Mouse (Mus musculus) limb, embryonic 10.5 days (tissue): ENCODE measurements around the gene Borcs5. TPM values are rescaled to one million over a fixed set of nuclear protein-coding genes. Genes with fewer than 3 reads are reported as not detected.

ENCODE experiments used
- DNase-seq: peaks from one replicate; pipeline ENCODE4 v3.0.0-alpha.2; 2017; ENCODE audit warnings: low spot score
- H3K27ac ChIP-seq: fragments of 300-500 bp; sonication (generic); 2 replicates; pipeline ENCODE4 v1.5.1; 2016; ENCODE audit warnings: mild to moderate bottlenecking
- H3K27me3 ChIP-seq: fragments of 300-500 bp; sonication (generic); 2 replicates; pipeline ENCODE4 v1.6.1; 2016; ENCODE audit warnings: low read depth, mild to moderate bottlenecking; ENCODE audit not compliant: poor library complexity, severe bottlenecking
- H3K36me3 ChIP-seq: fragments of 300-500 bp; sonication (generic); 2 replicates; pipeline ENCODE4 v1.6.1; 2016; ENCODE audit warnings: mild to moderate bottlenecking, moderate library complexity
- H3K4me1 ChIP-seq: fragments of 300-500 bp; sonication (generic); 2 replicates; pipeline ENCODE4 v1.6.1; 2016
- H3K4me3 ChIP-seq: fragments of 300-500 bp; sonication (generic); 2 replicates; pipeline ENCODE4 v1.5.1; 2016; ENCODE audit warnings: mild to moderate bottlenecking, moderate library complexity
- H3K9me3 ChIP-seq: fragments of 300-500 bp; sonication (generic); replicated peaks from 2 replicates; pipeline ENCODE4 v1.6.1; 2016; ENCODE audit warnings: mild to moderate bottlenecking
- WGBS: fragments of 180-500 bp; shearing (Covaris S2); methylation state at CpG from one replicate; pipeline ENCODE4 v1.1.7; 2016; 5-methylcytosine and 5-hydroxymethylcytosine counted together
- polyA plus RNA-seq: library from polyadenylated mRNA; unstranded; fragments of >200 nt; fragmentation: Nextera tagmentation; extraction: Ambion mirVana; gene quantifications from 2 replicates; pipeline ENCODE4 v1.2.1, GENCODE M21; 2016

Gene Borcs5
- polyA plus RNA-seq, 1 experiment from 2014 or later = 18.0 TPM

DNA sequence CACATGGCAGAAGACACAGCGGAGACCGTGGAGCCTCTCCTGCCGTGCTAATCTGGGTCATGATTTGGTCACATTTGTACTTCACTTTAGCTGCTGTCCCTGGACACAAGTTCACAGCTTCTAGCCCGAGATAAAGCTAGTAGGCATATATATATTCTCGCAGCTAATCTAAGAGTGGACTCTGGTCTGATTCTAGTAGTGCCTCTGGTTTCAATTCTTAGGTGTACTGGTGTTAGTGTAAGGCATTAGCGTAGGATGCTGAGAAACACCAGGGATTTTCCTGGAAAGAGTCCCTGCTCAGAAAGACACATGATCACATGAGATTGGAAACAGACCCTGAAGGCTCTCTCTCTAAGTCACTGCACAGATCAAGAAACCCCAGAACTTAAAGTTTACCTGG is 55.2 kb downstream of the Borcs5 start:
- Histone ChIP-seq H3K27ac (no peak overlapping the region), H3K36me3 (no peaks in the 10 kb centered on the region), H3K4me3 (no peak overlapping the region), H3K4me1 (no peaks in the 10 kb centered on the region), H3K9me3 (no peaks in the 10 kb centered on the region), H3K27me3 (no peaks in the 10 kb centered on the region)
- 92% methylated on average over 6 of the region's 6 CpGs for WGBS
- no peak for DNase-seq

DNA sequence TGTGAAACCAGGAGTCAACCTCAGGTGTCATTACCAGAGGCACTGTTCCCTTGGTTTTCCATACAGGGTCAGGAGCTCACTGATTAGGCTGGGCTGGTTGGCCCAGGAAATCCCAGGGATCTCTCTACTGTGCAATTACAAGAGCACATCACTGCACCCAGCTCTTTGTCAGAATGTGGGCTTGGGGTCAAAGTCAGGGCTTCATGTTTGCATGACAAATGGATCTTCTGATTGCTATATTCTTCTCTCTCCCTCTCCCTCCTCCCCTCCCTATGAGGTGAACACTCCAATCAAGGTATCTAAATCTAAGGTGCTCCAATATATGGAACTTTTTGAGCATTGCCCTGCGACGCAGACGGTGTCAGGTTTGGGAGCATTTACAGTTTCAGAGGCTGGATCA is 55.7 kb downstream of the Borcs5 start:
- Histone ChIP-seq H3K36me3 (no peaks in the 10 kb centered on the region), H3K27me3 (no peaks in the 10 kb centered on the region), H3K4me3 (no peak overlapping the region), H3K4me1 (no peaks in the 10 kb centered on the region), H3K27ac (no peak overlapping the region), H3K9me3 (no peaks in the 10 kb centered on the region)
- 99% methylated on average over 3 of the region's 3 CpGs for WGBS
- DNase-seq = no peak

DNA sequence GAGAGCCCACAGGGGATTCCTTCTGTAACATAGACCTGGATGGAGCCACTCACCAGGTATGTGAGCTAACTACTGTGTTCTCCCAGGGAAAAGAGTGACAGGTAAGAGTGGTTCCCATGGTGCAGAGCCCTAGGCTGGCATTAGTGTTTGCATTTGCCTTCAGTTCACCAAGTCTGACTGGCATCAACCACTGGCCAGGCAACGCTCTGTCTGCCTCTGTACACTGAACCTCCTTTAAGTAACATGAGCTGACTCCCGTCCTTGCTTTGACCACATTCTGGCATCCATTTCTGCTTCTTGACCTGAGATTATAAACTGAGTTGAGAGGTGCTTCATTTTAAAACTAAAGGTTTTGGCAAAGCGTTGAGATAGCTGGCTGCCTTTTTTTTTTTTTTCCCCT is 56.3 kb downstream of the Borcs5 start:
- no peak overlapping the region for H3K27ac ChIP-seq
- DNase-seq = no peak

DNA sequence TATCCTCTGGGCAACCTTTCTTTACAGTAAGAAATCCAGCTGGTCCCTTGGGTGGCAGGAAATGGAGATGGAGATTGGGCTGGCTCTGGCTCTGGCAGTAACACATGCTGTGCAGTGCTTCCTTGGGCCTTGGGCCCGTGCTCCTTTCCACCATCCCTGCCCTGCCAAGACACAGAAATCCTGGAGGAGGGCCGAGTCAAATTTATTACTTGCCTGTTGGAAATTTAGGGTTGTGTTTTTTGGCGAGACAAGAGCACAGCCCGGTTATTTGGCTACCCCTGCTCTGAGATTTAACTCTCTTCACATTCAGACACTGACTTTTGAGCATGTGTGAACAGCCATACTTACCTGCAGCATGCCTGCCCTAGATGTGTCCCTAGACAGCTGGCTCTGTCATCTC is 56.8 kb downstream of the Borcs5 start:
- WGBS = 79% methylated on average over 4 of the region's 4 CpGs
- H3K4me3 ChIP-seq = no peak overlapping the region
- no peaks in the 10 kb centered on the region; the same call in 1 of the 2 replicates for H3K4me1 ChIP-seq
- no peaks in the 10 kb centered on the region for H3K36me3 ChIP-seq
- H3K9me3 ChIP-seq = no peaks in the 10 kb centered on the region
- H3K27ac ChIP-seq = no peak overlapping the region
- no peak for DNase-seq
- no peaks in the 10 kb centered on the region for H3K27me3 ChIP-seq

More for the DNA sequence above, 56.3 kb downstream of the Borcs5 start:
- WGBS = 88% methylated on average over 3 of the region's 3 CpGs
- Histone ChIP-seq H3K36me3 (no peaks in the 10 kb centered on the region), H3K9me3 (no peaks in the 10 kb centered on the region), H3K4me3 (no peak overlapping the region), H3K27me3 (no peaks in the 10 kb centered on the region), H3K4me1 (no peaks in the 10 kb centered on the region; the same call in 1 of the 2 replicates)

DNA sequence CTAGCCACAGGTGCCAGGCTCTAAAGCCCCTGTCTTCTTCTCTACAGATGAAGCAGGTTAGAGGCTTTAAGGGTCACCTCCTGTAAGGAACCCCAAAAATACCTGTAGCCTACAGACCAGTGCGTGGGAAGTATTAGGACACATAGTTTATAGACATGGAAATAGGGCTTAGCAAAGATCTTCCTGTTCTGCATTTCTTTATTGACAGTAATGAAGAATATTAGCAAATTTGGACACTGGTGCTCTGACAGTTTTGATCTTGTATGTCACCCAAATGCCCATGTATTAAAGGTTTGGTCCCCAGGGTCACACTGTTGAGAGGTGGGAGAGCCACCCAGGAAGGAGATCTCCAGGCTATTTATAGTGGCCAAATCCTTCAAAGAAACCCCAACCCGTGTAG is 57.2 kb downstream of the Borcs5 start:
- Histone ChIP-seq H3K36me3 (no peaks in the 10 kb centered on the region), H3K4me1 (no peaks in the 10 kb centered on the region; the same call in 1 of the 2 replicates), H3K4me3 (no peak overlapping the region), H3K27me3 (no peaks in the 10 kb centered on the region), H3K9me3 (no peaks in the 10 kb centered on the region), H3K27ac (no peak overlapping the region)
- WGBS = 88% methylated on average over 2 of the region's 2 CpGs
- no peak for DNase-seq

DNA sequence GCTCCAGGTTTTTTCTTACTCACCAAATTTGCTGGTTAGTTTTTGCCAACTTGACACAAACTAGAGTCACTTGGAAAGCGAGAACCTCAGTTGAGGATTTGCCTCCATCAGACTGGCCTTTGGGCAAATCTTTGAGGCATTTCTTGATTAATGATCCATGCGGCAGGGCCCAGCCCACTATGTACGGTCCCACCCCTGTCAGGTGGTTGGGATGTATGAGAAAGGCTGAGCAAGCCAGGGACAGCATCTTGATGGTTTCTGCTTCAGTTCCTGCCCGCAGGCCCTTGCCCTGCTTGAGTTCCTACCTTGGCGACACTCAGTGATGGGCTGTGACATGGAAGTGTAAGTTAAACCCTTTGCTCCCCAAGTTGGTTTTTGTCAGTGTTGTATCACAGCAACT is 58.9 kb downstream of the Borcs5 start:
- H3K27ac ChIP-seq = no peak overlapping the region
- H3K27me3 ChIP-seq = no peaks in the 10 kb centered on the region
- WGBS = 90% methylated on average over 5 of the region's 5 CpGs
- H3K4me1 ChIP-seq = no peaks in the 10 kb centered on the region; the same call in 1 of the 2 replicates
- DNase-seq = no peak
- no peak overlapping the region for H3K4me3 ChIP-seq
- H3K9me3 ChIP-seq = no peaks in the 10 kb centered on the region
- H3K36me3 ChIP-seq = no peaks in the 10 kb centered on the region

DNA sequence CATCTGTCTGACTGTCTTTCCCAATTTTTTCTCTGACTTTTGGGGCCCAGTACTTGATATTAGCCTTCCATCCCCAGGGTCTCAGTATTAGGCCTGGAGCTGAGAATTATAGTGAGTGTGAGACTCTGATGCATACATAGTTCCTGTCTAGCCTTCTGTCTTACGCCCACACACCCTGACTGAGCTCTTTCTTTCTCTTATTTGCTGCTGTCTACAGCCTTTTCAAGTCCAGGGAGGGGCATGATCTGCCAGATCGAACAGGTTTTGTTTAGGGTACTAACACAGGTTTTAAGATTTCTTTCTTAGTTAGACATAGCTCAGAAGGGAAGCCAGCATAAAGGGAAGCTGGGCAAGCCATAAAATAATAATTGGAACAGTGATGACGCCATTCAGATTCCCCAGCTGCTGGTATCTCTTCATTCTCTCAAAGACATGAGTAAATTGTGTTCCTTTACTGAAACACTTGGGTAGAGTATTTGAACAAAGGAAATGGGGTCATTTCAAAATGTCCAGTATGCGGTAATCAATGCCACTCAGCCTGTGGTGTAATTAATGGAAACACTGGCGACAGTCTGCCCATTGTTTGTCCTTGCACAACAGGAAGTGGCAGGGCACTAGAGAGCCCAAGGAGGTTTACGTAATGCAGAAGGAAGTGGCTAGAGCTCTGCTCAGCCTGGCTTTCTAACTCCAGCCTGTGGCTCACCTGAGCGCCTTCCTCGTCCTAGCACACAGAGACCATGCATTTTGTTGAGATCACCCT is 61.3 kb downstream of the Borcs5 start:
- no peaks in the 10 kb centered on the region for H3K9me3 ChIP-seq
- no peaks in the 10 kb centered on the region; the same call in 1 of the 2 replicates for H3K4me1 ChIP-seq
- 80% methylated on average over 8 of the region's 8 CpGs for WGBS
- H3K27ac ChIP-seq = no peak overlapping the region
- no peak overlapping the region for H3K4me3 ChIP-seq
- no peaks in the 10 kb centered on the region for H3K36me3 ChIP-seq
- no peak for DNase-seq
- H3K27me3 ChIP-seq = no peaks in the 10 kb centered on the region

DNA sequence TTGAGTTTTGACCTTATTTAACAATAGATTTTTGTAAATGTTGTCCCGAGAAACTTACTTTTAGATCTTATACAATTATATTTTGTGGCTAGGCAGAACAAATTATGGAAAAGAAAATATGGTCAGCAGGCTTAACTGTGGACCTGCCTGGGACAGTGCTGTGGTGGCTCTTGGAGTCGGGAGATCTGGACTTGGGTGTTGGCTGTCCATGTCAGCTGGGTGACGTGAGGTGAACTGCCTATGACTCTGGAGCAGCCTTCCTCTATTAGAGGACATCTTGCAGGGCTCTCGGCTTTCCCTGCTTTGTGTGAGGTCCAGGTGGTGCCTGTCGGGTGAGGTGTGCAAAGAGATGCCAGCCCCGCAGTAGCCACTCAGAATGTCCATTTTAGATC is 61.9 kb downstream of the Borcs5 start:
- H3K27me3 ChIP-seq = no peaks in the 10 kb centered on the region
- no peak overlapping the region for H3K4me3 ChIP-seq
- no peaks in the 10 kb centered on the region; the same call in 1 of the 2 replicates for H3K4me1 ChIP-seq
- 88% methylated on average over 6 of the region's 6 CpGs for WGBS
- no peak overlapping the region for H3K27ac ChIP-seq
- H3K36me3 ChIP-seq = no peaks in the 10 kb centered on the region
- H3K9me3 ChIP-seq = no peaks in the 10 kb centered on the region
- no peak for DNase-seq

DNA sequence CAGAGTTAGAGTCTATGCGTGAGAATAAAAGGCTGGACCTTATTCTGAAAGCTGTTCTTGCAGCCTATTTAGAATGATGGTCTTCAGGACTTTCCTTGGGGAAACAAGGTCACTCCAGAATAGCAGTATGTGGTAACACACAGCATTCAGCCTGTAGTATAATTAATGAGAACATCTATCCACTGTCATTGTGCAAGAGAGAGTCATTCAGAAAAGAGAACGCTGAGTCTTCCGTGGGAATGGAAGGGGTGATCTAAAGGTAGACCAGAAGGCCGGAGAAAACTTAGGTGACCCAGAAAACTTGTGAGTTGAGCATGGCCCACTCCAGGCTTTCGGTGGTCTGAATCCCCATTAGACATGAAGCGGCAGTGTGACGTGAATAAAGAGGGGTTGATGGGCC is 62.9 kb downstream of the Borcs5 start:
- no peaks in the 10 kb centered on the region for H3K27me3 ChIP-seq
- H3K36me3 ChIP-seq = no peaks in the 10 kb centered on the region
- H3K9me3 ChIP-seq = no peaks in the 10 kb centered on the region
- H3K27ac ChIP-seq = no peak overlapping the region
- no peaks in the 10 kb centered on the region; the same call in 1 of the 2 replicates for H3K4me1 ChIP-seq
- WGBS = 97% methylated on average over 7 of the region's 7 CpGs
- no peak overlapping the region for H3K4me3 ChIP-seq
- no peak for DNase-seq

DNA sequence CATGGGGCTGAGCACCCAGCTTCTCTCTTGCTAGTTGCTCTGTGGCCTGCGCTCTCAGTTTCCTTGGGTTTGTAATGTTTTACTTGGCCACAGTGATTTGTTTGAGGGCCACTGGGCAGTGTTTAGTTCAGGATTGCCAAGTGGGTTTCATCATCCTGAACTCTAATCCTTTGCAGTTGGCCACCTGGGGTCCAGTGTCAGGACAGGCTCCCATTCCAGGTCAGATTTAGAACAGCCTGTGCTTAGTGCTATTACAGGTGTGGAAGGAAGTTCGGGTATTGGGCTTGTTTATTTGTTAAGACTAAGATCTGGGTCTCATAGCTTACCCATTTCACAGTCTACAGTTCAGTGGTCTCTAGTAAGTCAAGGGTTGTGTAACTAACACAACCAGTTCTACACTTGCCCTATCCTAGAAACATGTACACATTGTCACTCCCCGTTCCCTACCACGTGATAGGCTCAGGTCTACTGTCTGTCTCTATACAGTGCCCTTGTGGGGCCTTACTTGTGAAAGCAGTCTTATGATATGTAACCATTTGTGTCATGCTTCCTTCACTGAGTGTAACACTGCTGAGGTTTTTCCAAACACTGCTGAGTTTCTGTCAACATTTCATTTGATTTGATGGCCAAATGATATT is 63.9 kb downstream of the Borcs5 start:
- no peaks in the 10 kb centered on the region; the same call in 1 of the 2 replicates for H3K4me1 ChIP-seq
- H3K27ac ChIP-seq = no peak overlapping the region
- H3K27me3 ChIP-seq = no peaks in the 10 kb centered on the region
- DNase-seq = no peak
- H3K36me3 ChIP-seq = no peaks in the 10 kb centered on the region
- WGBS = 91% methylated on average over 4 of the region's 4 CpGs
- H3K9me3 ChIP-seq = no peaks in the 10 kb centered on the region
- H3K4me3 ChIP-seq = no peak overlapping the region

DNA sequence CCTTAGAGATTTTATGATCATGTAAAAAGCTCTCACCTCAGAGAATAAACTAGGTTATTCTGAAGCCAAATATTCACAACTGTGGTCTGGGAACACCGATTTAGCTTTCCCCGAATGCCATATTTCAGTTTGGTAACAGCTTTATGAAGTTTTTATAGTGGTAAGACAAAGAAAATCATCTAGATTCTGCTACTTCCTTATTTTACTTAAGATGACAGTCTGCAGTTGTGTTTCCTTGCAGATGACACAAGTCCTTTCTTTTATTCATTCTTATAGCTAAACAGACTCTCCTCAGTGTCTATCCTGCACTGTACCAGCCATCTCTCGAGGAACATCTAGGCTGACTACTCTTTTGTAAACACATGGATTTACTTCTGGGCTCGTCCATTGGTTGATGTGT is 67.2 kb downstream of the Borcs5 start:
- DNase-seq = no peak
- Histone ChIP-seq H3K36me3 (no peaks in the 10 kb centered on the region), H3K4me1 (no peaks in the 10 kb centered on the region), H3K9me3 (no peaks in the 10 kb centered on the region), H3K27me3 (no peaks in the 10 kb centered on the region), H3K27ac (no peak overlapping the region), H3K4me3 (no peak overlapping the region)
- 86% methylated on average over 4 of the region's 4 CpGs for WGBS

DNA sequence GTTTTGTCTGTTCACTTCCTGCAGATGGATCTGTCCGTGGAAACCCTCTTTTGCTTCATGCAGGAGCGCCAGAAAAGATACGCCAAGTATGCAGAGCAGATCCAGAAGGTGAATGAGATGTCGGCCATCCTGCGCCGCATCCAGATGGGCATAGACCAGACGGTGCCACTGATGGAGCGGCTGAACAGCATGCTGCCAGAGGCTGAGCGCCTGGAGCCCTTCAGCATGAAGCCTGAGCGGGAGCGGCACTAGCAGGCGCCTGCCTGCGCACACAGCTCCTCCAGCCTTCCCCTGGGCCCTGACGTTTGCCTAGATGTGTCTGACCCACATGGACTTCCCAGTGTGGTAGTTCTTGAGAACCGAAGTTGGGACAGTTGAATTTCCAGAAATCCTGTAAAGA is 70.7 kb downstream of the Borcs5 start:
- no peak overlapping the region for H3K27ac ChIP-seq
- H3K9me3 ChIP-seq = no peaks in the 10 kb centered on the region
- no peak overlapping the region for H3K4me3 ChIP-seq
- 92% methylated on average over 15 of the region's 15 CpGs for WGBS
- 0 out of 2 replicates have a peak, but pooled peaks cover 3% of the 10 kb centered on the region for H3K4me1 ChIP-seq
- no peaks in the 10 kb centered on the region for H3K27me3 ChIP-seq
- H3K36me3 ChIP-seq = peaks cover 1% of the 10 kb centered on the region; the same call in 1 of the 2 replicates
- DNase-seq = no peak

DNA sequence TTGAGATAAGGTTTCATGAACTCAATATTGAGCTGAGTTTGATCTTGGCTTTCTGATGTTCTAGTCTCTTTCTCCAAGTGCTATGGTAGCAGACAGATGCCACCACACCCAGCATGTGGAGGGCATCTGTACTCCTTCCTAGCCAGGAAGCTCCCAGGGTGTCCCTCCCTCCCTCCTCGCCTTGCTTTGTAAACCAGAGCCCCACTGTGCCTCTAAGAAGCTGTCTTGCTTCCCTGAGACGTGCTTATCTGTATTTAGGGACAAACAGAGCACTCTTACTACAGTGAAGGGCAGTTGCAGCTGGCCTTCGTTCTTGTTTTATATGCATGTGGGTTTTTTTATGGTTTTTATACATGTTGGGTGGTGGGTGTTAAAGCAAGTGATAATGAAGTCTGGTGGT is 74.0 kb downstream of the Borcs5 start:
- H3K9me3 ChIP-seq = no peaks in the 10 kb centered on the region
- H3K27me3 ChIP-seq = no peaks in the 10 kb centered on the region
- no peak overlapping the region for H3K4me3 ChIP-seq
- H3K27ac ChIP-seq = no peak overlapping the region
- 0 out of 2 replicates have a peak, but pooled peaks cover 3% of the 10 kb centered on the region for H3K4me1 ChIP-seq
- WGBS = 52% methylated on average over 3 of the region's 3 CpGs
- DNase-seq = no peak
- peaks cover 20% of the 10 kb centered on the region for H3K36me3 ChIP-seq
